Mouse (Mus musculus): ENCODE results near the gene Plekhh1. TPM values are rescaled to one million over a fixed set of nuclear protein-coding genes. Genes with fewer than 3 reads are reported as not detected.

Gene Plekhh1
- polyA plus RNA-seq, 1 experiment from 2014 or later = 3.4 TPM

DNA sequence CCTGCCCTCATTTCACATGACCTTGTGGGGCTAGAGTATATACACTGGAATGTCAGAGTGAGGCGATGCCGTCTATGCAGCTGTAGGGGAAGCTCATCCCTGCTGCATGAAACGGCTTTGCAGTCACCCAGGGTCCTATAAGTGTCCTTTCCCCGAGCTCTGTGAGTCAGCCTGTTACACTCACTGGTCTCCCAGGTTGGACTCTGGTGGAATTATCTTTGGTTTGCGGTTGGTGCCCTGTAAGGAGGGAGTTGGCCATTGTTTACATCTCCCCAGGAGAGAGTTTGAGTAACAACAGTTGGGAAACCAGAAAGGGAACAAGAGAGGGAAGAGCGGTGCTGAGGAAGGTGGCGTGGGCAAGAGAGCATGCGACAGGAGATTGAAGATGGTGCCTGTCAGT is 10.7 kb downstream of the Plekhh1 start:
- no peak overlapping the region for H3K9ac ChIP-seq
- H3K27me3 ChIP-seq = no peaks in the 10 kb centered on the region
- no peak overlapping the region for H3K27ac ChIP-seq
- WGBS = 73% methylated on average over 8 of the region's 8 CpGs
- no peaks in the 10 kb centered on the region for H3K9me3 ChIP-seq
- no peak overlapping the region for H3K4me3 ChIP-seq
- H3K36me3 ChIP-seq = no peaks in the 10 kb centered on the region; the same call in 1 of the 2 replicates
- ATAC-seq (ENCODE audit: insufficient number of reproducible peaks, low FRiP score, low TSS enrichment, low read depth) = no peak
- peaks cover under 1% of the 10 kb centered on the region for H3K4me1 ChIP-seq
- H3K4me2 ChIP-seq = no peak overlapping the region

DNA sequence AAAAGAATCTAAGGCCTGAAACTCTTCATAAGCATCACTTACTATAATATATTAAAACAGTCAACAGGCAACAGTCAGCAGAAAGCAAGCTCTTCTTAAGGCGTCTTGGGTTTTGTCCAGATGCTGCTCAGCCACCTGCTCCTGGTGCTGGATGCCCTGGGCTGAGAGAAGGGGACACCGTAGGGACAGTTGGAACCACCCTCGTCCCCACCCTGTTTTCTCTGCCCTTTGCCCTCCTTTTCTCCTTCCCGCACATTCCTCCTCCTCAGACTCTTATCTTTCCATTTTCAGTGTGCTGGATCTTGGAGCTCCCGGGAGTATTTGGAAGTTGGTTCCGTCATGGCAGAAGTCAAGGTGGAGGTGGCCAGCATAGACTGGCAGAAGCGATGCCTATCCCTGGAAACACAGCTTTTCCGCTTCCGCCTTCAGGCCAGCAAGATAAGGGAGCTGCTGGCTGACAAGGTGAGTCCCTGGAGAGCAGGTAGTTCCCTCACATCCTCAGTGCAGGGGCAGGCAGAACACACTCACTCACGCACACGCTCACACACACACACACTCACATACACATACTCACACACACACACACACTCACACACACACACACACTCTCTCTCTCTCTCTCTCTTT is 11.4 kb downstream of the Plekhh1 start:
- ATAC-seq (ENCODE audit: insufficient number of reproducible peaks, low FRiP score, low TSS enrichment, low read depth) = no peak
- Histone ChIP-seq H3K4me1 (peaks cover 4% of the 10 kb centered on the region), H3K36me3 (no peaks in the 10 kb centered on the region; the same call in 1 of the 2 replicates), H3K4me3 (no peak overlapping the region), H3K9me3 (no peaks in the 10 kb centered on the region), H3K27me3 (no peaks in the 10 kb centered on the region), H3K9ac (no peak overlapping the region), H3K27ac (no peak overlapping the region), H3K4me2 (no peak overlapping the region)
- 86% methylated on average over 11 of the region's 11 CpGs for WGBS

GRCm38 (mm10) chr12:79041436-79041835 is 12.5 kb downstream of the Plekhh1 start:
- Histone ChIP-seq H3K36me3 (no peaks in the 10 kb centered on the region; the same call in 1 of the 2 replicates), H3K27me3 (no peaks in the 10 kb centered on the region), H3K4me1 (peaks cover 4% of the 10 kb centered on the region), H3K27ac (no peak overlapping the region), H3K4me3 (no peak overlapping the region), H3K9me3 (no peaks in the 10 kb centered on the region), H3K4me2 (no peak overlapping the region), H3K9ac (no peak overlapping the region)
- no peak for ATAC-seq (ENCODE audit: insufficient number of reproducible peaks, low FRiP score, low TSS enrichment, low read depth)

- no peak overlapping the region for H3K9ac ChIP-seq
- 42% methylated on average over 8 of the region's 8 CpGs for WGBS
- peak; percentile 82 for ATAC-seq (ENCODE audit: insufficient number of reproducible peaks, low FRiP score, low TSS enrichment, low read depth)
- peaks cover 4% of the 10 kb centered on the region; the same call in 1 of the 2 replicates for H3K36me3 ChIP-seq
- no peaks in the 10 kb centered on the region for H3K9me3 ChIP-seq
- H3K4me3 ChIP-seq = no peak overlapping the region
- H3K4me1 ChIP-seq = peaks cover 7% of the 10 kb centered on the region
- no peak overlapping the region for H3K4me2 ChIP-seq
- no peaks in the 10 kb centered on the region for H3K27me3 ChIP-seq
- no peak overlapping the region for H3K27ac ChIP-seq
These were observed 15.7 kb downstream of the Plekhh1 start for GRCm38 (mm10) chr12:79044668-79045067.

DNA sequence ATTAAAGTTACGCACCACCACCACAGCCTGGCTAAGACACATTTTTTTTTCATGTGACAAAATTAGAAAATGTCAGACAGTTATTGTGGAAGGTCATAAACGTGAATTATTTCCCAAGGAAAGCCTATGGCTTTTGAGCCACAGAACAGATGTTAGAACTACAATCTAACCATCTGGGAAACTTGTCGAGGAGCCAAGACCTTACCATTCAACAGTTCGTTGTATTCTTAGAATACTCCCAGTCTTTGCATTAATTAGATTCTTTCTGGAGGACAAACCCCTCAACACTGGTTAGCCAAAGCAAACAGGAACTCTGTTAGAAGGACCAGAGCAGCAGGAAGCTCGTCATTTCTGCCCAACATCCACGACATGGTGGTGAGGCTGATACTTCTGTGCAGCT is 17.2 kb downstream of the Plekhh1 start:
- H3K4me1 ChIP-seq = peaks cover 7% of the 10 kb centered on the region
- WGBS = 50% methylated on average over 6 of the region's 6 CpGs
- no peak overlapping the region for H3K27ac ChIP-seq

GRCm38 (mm10) chr12:79047203-79047602 is 18.2 kb downstream of the Plekhh1 start:
- ATAC-seq (ENCODE audit: insufficient number of reproducible peaks, low FRiP score, low TSS enrichment, low read depth) = no peak
- no peak overlapping the region for H3K4me3 ChIP-seq
- peaks cover 7% of the 10 kb centered on the region for H3K4me1 ChIP-seq
- no peaks in the 10 kb centered on the region for H3K27me3 ChIP-seq
- no peak overlapping the region for H3K4me2 ChIP-seq
- H3K9me3 ChIP-seq = no peaks in the 10 kb centered on the region
- no peak overlapping the region for H3K27ac ChIP-seq
- WGBS = 83% methylated on average over 7 of the region's 7 CpGs
- H3K36me3 ChIP-seq = 0 out of 2 replicates have a peak, but pooled peaks cover 6% of the 10 kb centered on the region
- no peak overlapping the region for H3K9ac ChIP-seq

More for the DNA sequence above, 17.2 kb downstream of the Plekhh1 start:
- H3K27me3 ChIP-seq = no peaks in the 10 kb centered on the region
- H3K9ac ChIP-seq = no peak overlapping the region
- no peak overlapping the region for H3K4me2 ChIP-seq
- no peak for ATAC-seq (ENCODE audit: insufficient number of reproducible peaks, low FRiP score, low TSS enrichment, low read depth)
- no peak overlapping the region for H3K4me3 ChIP-seq
- no peaks in the 10 kb centered on the region for H3K9me3 ChIP-seq
- peaks cover 6% of the 10 kb centered on the region; the same call in 1 of the 2 replicates for H3K36me3 ChIP-seq

DNA sequence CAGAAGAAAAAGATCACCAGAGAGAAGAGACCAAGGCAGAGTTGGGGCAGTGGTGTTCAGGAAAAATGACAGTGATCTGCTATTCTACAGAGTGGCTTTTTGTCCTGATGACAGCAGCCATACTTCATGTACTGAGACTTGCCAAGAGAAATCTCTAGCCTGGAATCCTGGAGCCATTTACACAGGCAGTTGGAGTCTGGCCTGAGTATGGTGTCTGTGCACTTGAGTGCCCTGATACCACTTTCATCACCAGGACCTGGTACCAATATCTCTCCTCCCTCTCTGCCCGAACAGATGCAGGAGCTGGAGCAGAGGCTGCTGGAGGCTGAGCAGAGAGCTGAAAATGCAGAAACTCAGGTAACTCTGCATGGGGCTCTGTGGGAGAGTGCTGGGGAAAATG is 19.9 kb downstream of the Plekhh1 start:
- ATAC-seq (ENCODE audit: insufficient number of reproducible peaks, low FRiP score, low TSS enrichment, low read depth) = no peak
- 61% methylated on average over 1 of the region's 1 CpGs for WGBS

DNA sequence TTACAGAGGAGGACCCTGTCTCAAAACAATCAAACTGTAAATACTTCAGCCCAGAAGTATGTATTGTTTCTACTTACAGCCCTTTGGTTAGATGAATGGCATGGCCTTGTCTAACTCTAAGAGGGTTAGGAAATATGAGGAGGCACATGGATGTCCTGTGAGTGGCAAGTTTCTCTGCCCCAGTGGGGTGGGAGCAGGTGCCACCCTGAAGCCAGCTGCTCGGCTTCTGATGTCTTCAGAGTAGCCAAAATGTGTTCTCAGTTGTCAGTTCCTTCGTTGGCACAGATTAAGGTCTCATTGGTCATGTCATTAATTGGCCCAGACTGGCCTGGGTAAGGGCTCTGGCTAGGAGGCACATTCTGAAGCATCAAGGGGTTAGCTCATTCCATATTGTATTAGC is 20.8 kb downstream of the Plekhh1 start:
- no peak overlapping the region for H3K4me2 ChIP-seq
- no peak overlapping the region for H3K9ac ChIP-seq
- H3K36me3 ChIP-seq = 0 out of 2 replicates have a peak, but pooled peaks cover 7% of the 10 kb centered on the region
- 65% methylated on average over 2 of the region's 2 CpGs for WGBS
- H3K27me3 ChIP-seq = no peaks in the 10 kb centered on the region
- no peak for ATAC-seq (ENCODE audit: insufficient number of reproducible peaks, low FRiP score, low TSS enrichment, low read depth)
- H3K4me1 ChIP-seq = peaks cover 5% of the 10 kb centered on the region
- H3K4me3 ChIP-seq = no peak overlapping the region
- no peaks in the 10 kb centered on the region for H3K9me3 ChIP-seq
- H3K27ac ChIP-seq = no peak overlapping the region

More for the DNA sequence above, 19.9 kb downstream of the Plekhh1 start:
- 0 out of 2 replicates have a peak, but pooled peaks cover 6% of the 10 kb centered on the region for H3K36me3 ChIP-seq
- no peaks in the 10 kb centered on the region for H3K9me3 ChIP-seq
- H3K9ac ChIP-seq = no peak overlapping the region
- H3K4me1 ChIP-seq = peaks cover 7% of the 10 kb centered on the region
- no peaks in the 10 kb centered on the region for H3K27me3 ChIP-seq
- no peak overlapping the region for H3K4me2 ChIP-seq
- no peak overlapping the region for H3K27ac ChIP-seq
- H3K4me3 ChIP-seq = no peak overlapping the region

DNA sequence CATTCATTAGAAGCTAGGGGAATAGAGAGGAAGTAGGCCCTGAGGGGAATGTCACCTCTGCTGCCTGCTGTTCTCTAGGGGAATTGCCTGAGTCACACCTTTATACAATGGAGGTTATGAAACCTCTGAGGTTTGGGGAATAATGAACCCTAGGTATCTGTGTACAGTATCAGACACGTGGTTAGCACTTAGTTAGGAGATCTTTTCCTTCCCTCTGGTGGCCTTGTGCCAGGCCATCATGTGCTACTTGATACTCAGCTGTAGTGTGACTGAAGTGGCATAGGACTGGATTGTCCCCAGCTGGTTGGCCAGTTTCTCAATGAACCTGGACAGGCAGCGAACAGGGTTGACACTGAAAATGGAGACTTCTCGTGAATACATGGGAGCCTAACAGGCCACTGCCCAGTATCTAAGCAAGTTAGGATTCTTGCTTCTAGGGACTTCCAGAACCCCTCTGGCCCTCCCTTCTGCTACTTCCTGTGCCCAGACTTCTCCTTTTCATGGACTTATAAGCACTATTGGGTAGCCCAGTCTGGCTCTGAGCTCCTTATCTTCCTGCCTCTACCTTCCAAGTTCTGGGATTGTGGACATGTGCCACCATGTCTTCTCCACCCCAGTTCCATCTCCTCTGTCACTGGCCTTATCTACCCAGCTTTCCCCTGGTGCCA is 21.7 kb downstream of the Plekhh1 start:
- Histone ChIP-seq H3K36me3 (0 out of 2 replicates have a peak, but pooled peaks cover 11% of the 10 kb centered on the region), H3K9me3 (no peaks in the 10 kb centered on the region), H3K9ac (no peak overlapping the region), H3K4me2 (no peak overlapping the region), H3K27ac (no peak overlapping the region), H3K4me3 (no peak overlapping the region), H3K27me3 (no peaks in the 10 kb centered on the region), H3K4me1 (peaks cover 3% of the 10 kb centered on the region; the same call in 1 of the 2 replicates)
- no peak for ATAC-seq (ENCODE audit: insufficient number of reproducible peaks, low FRiP score, low TSS enrichment, low read depth)
- WGBS = 69% methylated on average over 3 of the region's 3 CpGs

DNA sequence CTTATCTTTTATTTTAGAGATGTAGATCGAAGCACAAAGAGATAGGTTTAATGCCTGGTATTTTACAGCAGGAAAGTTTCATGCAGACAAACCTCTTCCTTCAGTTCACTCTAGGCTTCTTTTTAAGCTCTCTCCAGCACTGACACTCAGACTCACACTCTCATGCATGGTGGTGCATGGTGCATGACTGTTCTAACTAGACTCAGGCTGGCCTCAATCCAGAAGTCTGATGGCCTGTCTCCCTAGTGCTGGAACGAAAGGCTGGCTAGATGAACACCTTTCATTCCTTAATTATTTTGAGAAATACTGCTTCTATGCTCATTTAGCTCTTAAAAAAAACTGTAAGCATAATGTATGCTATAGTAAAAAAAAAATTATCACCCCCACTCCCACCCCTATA is 23.1 kb downstream of the Plekhh1 start:
- H3K27ac ChIP-seq = no peak overlapping the region
- H3K4me1 ChIP-seq = no peaks in the 10 kb centered on the region
- H3K9me3 ChIP-seq = no peaks in the 10 kb centered on the region
- ATAC-seq (ENCODE audit: insufficient number of reproducible peaks, low FRiP score, low TSS enrichment, low read depth) = no peak
- WGBS = 78% methylated on average over 2 of the region's 2 CpGs
- no peaks in the 10 kb centered on the region for H3K27me3 ChIP-seq
- H3K4me3 ChIP-seq = no peak overlapping the region
- H3K4me2 ChIP-seq = no peak overlapping the region
- peaks cover 15% of the 10 kb centered on the region; the same call in 1 of the 2 replicates for H3K36me3 ChIP-seq
- H3K9ac ChIP-seq = no peak overlapping the region

DNA sequence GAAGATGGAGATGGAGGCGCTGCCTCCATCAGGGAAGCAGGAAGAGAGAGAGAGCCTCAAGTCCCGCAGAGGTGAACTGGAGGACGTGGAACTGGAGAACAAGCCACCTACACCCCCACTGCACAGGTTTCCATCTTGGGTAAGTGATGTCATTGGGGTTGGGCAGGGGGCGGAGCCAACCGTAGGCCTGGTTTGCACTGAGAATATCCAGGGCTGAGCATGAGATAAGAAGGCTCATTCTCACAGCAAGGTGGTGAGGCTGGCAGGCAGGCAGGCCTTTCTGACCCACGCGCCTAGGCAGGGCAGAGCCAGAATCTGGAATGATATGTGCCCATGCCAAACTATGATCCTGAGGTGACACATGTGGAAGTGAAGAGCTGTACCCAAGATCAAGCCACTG is 26.3 kb downstream of the Plekhh1 start:
- WGBS = 91% methylated on average over 7 of the region's 7 CpGs
- H3K27ac ChIP-seq = no peak overlapping the region
- peaks cover 9% of the 10 kb centered on the region; the same call in 1 of the 2 replicates for H3K36me3 ChIP-seq
- H3K4me3 ChIP-seq = no peak overlapping the region
- no peak overlapping the region for H3K4me2 ChIP-seq
- H3K27me3 ChIP-seq = no peaks in the 10 kb centered on the region
- no peaks in the 10 kb centered on the region for H3K4me1 ChIP-seq
- ATAC-seq (ENCODE audit: insufficient number of reproducible peaks, low FRiP score, low TSS enrichment, low read depth) = no peak
- no peaks in the 10 kb centered on the region for H3K9me3 ChIP-seq
- H3K9ac ChIP-seq = no peak overlapping the region

- Histone ChIP-seq H3K4me1 (no peaks in the 10 kb centered on the region), H3K27ac (no peak overlapping the region), H3K27me3 (no peaks in the 10 kb centered on the region), H3K9ac (no peak overlapping the region), H3K4me2 (no peak overlapping the region), H3K9me3 (no peaks in the 10 kb centered on the region), H3K36me3 (peaks cover 18% of the 10 kb centered on the region; the same call in 1 of the 2 replicates), H3K4me3 (no peak overlapping the region)
- no peak for ATAC-seq (ENCODE audit: insufficient number of reproducible peaks, low FRiP score, low TSS enrichment, low read depth)
- WGBS = 68% methylated on average over 6 of the region's 6 CpGs
These were observed 30.6 kb downstream of the Plekhh1 start for GRCm38 (mm10) chr12:79059573-79059972.
